Mouse (Mus musculus) cerebellum, postnatal 25 days (tissue): ENCODE data around the gene Gtpbp1.

Source experiments
- DNase-seq, 2 experiments: peaks; one replicate each; pipeline ENCODE4 v3.0.0; 2021; ENCODE audit warnings: mixed read lengths in 2 of 2

The Gtpbp1 gene

DNA sequence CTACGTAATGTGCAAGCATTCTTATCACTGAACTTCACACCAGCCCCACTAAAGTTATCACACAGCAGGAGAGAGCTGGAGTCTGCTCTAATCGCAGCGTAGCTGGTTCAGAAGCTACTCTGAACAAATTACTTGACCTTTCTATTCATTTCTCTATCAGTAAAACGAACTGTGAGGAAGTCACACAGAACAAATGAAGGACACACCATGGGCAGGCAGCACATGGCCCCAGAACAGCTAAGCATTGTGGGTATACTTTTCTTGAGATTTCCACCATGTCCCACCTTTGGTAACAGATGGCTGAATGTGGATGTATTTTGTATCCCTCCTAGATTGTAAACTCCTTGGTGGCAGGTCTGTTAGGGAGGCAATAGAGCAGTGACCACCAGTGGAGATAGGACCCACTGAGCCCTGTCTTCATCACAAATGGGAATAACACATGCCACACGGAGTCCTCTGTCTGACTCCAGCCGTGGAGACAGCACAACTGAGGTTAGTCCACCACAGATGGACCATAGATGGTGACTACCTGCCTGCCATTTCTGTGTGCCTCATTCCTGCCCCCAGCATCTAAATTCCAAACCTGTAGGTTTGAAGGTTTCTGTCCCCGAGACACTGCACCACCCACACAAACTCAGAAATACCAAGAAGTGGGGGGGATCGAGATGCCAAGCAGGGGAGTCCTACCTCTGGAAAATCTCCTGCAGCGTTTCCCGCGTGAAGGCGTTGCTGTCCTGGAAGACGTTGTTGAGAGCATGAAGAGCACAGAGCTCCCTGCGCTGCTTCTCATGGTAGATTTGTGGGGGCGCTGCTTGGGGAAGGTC is 4.4 kb upstream of the Gtpbp1 start:
- DNase-seq = peak in 1 of 2 experiments; percentile 34

DNA sequence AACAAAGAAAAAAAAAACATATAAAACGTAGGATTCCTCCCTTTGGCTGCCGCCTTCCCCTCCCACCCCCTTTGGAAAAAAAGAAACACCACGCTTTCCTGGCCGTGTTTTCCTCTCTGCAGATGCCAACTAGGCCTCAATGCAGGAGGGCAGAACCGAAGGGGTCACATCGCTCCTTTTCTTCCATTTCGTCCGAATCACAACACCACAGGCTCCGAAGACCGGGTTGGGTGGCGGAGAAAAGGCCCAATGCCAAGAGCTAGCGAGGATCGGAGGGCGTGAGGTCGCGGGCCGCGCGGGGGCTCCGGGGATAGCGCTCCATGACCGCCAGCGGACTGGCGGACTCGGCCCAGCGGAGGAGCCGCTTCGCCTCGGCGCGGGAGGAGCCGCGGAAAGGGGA is 3.5 kb upstream of the Gtpbp1 start:
- DNase-seq = no peak

DNA sequence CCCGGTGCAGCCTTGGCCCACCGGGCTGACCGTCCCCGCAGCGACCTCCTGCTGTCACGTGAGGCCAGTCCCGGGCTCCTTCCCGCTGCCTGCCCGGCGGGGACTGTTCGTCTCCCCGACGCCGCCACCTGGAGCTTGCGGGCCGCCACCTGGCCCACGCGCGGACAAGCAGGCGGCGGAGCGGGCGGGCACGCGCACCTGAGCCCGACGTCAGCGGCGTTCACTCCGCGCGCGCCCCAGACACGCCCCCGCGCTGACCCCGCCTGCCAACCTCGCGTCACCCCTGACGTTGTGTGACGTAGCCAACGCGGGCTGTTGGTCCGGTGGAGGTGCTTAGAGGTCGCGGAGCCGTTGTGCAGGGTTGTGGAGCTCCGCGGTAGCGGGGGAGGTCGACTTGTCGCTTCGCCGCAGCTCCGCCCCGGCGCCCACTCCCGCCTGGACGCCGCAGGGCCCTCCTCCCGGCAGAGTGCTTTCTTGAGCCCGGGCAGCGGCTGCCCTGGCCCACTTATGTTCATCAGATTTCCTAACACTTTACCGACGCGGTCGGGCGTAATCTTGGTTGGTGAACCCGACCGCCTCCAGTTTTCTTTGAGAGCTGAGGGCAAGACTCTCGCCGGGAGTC is 2.9 kb upstream of the Gtpbp1 start, which contains the start of gene Josd1:
Gene Josd1, minus strand, starts transcription at position 274 of the 622 bp plus-strand sequence.
- DNase-seq = peak; percentile 99

DNA sequence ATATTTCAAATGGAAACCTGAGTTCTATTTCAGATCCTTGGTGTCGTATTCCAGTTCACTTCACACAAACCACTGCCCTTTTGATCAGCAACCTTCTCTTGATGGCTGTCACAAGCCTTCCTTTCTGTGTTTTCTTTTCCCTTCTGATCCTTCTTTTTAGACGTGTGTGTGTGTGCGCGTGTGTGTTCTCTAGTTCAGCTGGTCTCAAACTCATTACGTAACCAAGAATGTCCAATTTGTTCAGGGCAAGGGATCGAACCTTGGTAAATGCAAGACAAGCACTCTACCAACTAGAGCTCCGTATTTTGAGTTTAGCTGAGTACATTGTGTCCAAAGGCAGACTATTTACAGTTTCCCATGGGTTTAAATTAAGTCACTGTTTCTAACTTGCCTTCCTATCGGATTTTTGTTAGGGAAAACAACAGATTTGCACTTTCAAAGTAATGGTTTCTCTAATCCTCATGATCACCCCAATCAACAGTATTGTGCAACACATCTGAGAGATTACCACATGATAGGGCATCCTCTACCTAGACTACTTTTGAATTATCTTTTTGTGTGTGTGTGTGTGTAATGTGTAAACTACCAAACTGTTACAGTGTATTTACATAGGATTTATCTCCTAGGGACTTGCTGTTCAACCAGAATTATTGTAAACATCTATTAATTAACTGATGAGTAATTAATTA is 2.2 kb upstream of the Gtpbp1 start:
- no peak for DNase-seq

DNA sequence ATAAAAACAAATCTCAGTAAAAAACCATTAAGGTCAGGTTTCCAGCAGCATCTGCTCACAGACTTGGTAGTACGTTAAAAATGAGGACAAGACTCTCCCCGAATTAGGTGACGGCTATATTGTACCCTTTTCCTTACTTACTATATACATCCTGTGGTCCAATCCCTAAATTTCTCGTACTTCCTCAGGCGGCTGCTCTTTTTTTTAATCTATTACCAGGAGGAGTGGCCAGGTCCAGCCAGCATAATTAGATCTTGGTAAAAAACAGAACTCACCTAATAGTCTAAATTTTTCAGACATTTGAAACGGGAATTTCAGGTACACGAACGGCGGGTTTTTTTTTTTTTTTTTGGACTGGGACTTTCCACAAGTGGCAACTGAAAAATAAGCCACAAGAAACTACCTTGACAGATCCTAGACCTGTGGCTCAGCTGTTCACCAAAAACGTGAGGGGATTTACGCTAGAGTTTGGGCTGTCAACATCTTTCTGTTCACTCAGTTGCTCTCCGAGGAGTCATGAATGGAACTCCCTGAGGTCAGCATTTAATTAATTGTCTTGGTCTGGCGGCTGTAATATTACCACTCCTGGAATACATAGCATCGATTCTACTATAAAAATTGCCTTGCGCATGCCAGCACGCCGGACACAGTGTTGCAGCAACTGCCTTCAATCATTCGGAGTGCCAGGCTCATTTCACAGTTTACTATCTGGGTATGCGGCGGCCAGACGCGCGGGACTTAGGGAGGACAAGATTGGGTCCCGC is 801 bp upstream of the Gtpbp1 start:
- no peak for DNase-seq

DNA sequence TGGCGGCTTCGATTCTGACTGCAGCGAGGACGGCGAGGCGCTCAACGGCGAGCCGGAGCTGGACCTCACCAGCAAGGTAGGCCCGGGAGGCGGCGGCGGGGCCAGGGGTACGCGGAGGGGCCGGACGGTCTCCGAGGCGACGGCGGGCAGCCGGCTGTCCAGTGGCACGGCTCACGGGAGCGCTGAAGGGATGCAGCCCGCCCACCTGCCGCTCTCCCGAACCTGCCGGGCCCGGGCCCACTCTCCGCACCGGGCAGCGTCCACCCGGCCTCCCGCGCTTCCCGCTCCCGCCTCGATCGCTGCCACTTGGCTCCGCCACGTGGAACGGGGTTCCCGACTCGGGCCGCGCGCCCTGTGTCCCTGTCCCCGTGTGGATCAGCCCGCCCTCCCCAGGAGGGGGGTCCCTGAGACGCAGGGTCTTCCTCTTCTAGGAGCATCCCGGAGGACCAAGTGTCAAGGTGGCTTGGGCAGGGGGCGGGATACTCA is 421 bp downstream of the Gtpbp1 start:
- no peak for DNase-seq

DNA sequence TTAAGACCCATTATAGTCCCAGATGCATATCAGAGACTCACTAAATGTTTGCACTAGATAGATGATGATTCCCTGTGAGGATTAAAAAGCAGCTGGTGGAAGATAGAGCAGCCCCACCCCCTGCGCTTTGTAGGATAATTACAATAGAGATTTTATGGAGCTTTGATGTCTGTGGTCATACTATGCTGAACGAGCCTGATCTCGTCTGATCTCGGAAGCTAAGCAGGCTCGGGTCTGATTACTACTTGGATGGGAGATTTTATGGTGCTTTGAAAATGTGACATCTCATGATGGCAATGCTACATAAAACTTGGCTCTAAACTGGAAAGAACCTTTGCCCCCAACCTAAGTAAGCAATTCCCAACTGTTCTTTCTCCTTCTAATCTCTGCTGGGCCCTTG is 1.7 kb downstream of the Gtpbp1 start:
- peak in 1 of 2 experiments; percentile 7 for DNase-seq

DNA sequence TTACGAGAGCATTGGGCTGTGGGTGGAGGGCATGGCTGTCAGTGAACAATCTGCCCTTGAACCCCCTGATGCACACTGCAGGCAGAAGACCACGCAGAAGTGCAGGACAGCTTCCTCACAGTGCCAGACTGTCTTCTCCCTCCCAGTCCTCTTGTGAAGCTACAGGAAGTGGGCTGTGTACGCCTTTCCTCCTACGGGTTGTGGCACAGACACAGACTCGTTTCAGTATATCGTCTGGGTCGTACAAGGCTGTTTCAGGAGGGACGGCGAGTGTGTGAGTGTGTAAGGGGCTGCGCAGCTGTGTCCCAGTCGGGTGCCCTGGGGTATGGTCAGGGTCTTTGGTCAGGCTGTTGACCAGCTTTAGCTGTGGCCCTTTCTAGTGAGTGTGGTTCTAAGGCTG is 3.1 kb downstream of the Gtpbp1 start:
- peak in 1 of 2 experiments; percentile 6 for DNase-seq

DNA sequence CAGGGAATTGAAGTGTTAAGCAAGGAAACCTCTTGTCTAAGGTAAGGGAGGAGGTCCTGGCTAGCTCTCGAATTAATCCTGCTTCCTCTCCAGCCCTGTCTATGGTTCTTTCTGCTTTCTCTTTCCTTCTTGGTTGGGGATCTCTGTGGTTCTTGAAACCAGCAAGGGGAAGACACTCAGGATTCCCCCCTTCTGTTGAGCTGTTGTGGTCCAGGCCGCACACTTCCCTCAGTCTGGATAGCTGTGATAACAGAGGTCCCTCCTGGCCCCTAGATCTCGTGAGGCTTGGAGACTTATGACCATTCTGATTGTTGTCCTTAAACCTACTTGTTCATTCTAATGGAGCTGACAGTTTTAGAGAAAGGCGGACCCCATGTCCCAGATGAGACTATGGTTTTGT is 3.9 kb downstream of the Gtpbp1 start:
- peak in 1 of 2 experiments; percentile 4 for DNase-seq

DNA sequence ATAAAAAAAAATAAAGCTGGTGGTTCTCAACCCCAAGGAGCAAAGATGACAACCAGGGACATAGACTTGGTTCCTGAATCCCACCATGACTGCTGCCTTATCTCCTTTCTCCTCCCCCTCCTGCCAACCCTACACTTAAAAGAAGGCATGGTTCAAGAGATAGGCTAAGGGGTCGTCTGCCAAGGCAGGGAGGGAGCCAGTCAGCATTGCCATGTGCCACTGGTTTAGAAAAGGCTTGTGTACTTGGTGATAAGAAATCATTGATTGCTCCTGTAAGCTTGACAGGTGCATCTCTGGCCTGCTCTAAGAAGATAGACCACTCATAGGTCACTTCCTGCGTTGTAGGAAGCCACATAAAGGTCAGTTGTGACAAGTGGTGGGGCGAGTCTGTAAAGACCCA is 4.9 kb downstream of the Gtpbp1 start:
- peak in 1 of 2 experiments; percentile 4 for DNase-seq

DNA sequence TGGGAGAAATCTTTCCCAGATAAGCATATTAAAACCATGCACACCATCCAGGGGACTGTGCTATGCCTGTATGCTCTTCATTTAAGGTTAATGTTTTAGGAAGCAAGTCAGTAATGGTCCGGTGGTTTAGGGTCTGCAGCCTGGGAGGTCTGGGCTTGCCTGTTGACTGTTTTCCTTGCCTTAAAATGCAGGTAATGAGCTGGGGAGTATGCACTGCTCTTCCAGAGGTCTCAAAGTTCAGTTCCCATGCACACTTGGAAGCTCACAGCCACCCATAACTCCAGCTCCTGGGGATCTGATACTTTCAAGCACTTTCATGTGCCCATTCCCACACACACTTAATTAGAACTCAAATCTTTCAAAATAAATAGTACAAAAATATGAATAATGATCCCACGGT is 5.9 kb downstream of the Gtpbp1 start:
- DNase-seq = no peak

DNA sequence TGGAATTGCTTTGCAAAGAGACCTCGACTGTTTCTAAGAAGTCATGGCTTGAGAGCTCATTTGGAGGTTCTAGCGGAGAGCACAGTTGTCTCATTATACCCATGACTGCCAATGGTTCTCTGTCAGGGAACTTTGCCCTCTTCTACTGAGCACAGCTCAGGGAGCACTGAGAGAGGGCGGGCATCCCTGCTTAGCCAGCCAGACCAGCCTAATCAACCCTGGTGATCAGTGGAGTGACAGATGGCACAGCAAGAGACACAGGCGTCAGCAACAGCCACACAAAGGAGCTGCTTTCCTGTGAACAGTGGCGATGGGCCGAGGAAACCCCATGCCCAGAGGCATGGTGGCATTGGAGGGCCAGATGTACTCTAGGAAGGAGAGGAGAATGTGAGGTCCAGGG is 6.4 kb downstream of the Gtpbp1 start:
- peak; percentile 67 to 69 for DNase-seq

DNA sequence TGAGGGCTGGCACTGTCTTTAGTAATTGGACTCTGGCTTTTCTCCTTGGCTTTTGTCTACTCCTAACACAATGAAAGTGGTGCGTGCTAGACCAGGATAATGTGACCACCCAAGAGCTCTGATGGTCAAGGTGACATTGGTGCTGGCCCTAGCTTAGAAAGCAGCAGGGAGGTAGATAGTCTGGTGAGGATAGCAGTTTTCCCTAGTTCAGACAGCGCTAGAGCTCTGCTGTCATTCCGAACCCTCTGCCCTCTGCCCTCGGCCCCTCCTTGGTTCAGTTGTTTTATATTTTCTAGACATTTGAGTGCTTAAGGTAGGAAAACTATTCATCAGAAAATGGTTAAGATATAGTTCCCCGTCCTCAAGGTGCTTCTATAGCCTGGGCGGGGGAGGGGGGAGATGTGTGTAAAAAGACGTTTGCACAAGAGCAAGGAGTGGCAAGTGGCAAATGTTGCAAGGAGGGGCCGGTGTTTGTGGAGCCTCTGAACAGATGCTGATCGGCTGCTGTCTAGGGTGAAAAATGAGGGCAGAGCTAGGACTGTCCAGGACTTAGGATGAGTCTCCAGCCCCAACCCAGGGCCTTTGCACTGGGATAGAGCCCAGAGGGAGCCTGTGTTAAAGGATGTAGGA is 7.0 kb downstream of the Gtpbp1 start:
- peak in 1 of 2 experiments; percentile 35 for DNase-seq

DNA sequence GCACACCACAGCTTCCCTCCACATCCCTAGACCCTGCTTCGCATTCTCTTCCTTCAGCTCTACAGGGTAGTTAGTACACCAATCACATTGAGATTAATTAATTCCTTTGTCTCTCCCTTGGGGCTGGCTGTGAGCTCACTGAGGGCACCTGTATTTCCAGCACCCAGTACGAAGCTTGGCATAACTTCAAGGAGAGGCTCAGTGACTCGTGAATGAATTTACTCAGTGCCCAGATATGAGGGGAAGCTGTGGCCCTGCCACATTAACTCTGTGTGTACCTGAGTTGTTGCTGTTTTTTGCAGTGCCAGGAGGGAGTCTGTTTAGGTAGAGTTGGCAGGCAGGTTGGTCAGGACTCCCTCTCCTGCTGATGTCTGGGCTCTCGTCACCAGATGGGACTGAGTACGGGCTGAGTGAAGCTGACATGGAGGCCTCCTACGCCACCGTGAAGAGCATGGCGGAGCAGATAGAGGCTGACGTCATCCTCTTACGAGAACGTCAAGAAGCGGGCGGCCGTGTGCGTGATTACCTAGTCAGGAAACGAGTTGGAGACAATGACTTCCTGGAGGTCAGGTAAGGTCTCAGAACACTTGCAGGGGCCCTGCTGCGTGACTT is 16.1 kb downstream of the Gtpbp1 start:
- peak; percentile 36 to 49 for DNase-seq

DNA sequence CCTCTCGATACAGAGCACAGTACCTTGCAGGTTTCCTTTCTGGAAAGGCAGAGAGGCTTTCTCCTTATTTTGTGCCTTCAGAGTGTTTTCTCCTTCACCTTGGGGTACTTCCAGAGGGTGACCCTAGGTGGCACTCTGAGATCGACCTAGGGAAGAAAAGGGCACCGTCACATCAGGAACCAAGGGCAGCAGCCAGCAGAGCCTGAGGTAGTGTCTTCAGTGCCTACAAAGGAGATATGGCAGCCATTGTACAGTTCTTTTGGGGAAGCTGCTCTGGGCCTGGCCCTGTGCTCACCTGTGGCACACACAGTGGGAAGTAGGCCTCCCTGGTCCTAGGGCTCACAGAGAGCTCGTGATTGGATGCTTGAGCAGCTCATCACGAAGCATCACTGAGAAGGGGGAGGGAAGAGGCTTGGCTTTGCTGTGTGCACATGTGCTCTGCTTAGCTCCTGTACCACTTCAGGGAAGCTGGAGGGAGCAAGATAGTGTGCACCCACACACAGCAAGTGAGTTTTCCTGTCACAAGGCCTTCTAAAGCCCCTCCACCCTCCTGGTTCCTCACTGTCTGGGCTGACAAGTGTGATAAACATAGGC is 17.7 kb downstream of the Gtpbp1 start:
- DNase-seq = no peak

DNA sequence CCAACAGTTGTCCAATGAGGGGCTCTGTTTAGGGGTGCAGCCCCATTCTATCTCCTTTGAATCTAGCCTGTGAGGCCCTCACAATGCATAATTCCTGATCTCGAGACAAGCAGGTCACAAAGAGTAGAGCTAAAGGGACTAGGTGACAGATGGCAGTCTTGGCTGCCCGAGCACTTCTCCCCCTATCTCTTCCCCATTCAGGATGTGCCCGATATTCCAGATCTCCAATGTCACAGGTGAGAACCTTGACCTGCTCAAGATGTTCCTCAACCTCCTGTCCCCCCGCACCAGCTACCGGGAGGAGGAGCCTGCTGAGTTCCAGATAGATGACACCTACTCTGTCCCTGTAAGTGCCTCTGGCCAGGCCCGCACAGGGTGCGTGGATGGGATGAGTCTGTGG is 25.0 kb downstream of the Gtpbp1 start:
- DNase-seq = peak; percentile 66 to 69

DNA sequence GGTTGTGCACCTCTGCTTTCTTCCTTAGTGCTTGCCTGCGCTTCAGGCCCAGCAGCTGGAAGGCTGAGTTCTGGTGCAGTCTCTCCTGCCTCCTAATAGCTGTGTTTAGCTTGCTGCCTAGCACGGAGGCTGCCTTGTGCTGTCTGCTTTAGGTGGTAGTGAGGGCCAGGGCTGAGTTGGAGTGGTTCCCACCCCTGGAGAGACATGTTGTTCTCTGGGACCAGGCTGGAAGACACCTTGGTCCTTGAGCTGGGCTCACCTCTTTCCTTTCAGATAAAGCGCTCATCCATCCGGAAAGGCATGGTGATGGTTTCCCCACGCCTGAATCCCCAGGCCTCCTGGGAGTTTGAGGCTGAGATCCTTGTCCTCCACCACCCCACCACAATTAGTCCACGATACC is 26.1 kb downstream of the Gtpbp1 start:
- peak; percentile 76 to 81 for DNase-seq

DNA sequence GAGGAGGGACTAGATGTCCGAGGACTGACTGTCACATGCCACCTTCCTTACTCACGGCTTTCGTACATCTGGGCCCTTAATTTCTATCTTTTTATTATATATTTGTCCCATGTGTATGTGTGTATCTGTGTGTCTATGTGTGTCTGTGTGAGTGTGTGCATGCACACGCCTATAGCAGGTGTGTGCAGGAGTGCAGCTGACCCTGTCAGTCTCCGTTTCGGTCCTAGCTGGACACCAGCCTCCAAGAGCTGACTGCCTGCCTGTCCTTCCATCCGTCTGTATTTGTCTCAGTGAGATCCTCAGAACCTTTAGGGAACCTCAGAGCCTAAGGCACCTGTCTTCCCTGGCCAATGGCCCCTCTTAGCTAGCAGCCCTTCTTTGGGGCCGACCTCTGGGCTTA is 29.6 kb downstream of the Gtpbp1 start:
- DNase-seq = no peak

DNA sequence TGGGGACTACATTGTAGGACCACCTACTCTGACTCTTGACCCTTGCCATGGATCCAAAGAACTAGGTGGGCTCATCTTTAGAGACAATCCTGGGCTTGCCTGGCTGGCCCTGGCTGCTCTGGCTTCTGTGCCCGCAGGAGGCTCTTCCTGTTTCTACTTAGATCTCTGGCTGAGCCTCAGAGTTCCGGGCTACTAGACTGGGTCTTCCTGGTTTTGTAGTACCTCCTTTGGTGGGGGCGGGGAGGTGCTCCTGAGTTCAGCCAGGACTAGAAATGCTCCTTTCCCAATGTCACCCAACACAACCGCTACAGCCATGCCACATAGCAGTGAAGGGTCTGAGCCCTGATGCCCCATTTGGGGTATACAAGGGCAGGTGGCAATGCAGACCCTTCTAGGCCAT is 30.2 kb downstream of the Gtpbp1 start:
- no peak for DNase-seq

DNA sequence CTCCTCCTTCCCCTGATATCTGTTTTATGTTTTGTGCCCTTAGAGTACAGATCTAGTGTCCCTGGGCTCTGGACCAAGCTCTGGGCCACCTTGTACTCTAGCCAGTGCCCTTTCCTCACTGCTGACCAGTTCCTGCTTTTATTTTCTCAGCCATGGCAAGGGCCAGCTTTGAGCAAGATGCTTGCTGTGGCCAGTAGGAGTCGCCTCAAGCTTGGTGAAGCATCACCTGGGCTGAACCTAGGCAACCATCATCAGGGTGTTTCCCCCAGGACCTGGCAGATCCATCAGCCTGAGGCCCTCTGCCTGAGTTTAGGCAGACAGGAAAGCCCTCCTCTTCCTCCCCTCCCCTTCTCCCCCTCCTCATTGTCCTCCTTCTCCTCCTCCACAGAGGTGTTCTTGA is 32.8 kb downstream of the Gtpbp1 start:
- DNase-seq = peak; percentile 63 to 77

DNA sequence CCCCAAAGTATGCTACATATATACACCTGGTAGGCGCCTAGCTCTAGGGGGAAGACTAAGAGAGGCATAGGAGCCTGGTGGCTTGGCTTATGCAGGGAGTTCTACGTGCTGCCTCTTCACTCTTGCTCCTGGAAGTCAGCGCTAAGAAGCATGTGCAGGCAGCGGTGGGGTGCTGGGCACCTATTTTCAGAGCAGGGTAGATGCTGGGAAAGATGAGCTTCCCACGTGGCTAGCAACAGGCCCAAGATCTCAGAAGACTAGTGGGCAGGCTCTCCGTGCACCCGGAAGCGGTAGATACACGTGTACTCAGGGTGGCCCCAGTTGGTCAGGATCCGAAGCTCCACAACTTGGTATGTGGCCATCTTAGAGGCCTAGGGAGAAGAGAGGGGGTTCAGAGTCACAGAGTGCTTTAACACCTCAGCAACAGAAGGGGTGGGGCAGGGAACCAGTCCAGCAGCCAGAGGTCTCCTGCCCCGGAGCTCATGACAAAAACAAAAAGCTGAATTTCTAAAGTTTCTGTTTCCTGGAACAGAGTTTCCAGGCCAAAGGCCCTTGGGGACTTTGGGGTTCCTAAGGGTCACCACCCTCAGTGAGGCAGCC is 34.6 kb downstream of the Gtpbp1 start:
- no peak for DNase-seq
